Mouse (Mus musculus) cerebellum, postnatal 14 days (tissue): ENCODE measurements around the gene Fmo6.

ENCODE experiments used
- DNase-seq, 2 experiments: peaks; one replicate each; pipeline ENCODE4 v3.0.0; 2021; ENCODE audit warnings: mixed read lengths in 2 of 2

Fmo6 gene

GRCm38 (mm10) chr1:162912085-162912484 lies 25.2 kb downstream of the Fmo6 start:
- no peak for DNase-seq

GRCm38 (mm10) chr1:162901879-162902278 lies 35.4 kb downstream of the Fmo6 start:
- DNase-seq, result peak; percentile 39

- DNase-seq, result peak in 1 of 2 experiments; percentile 4
Observed at GRCm38 (mm10) chr1:162897838-162898811, 39.2 kb downstream of the Fmo6 start, which contains the start of gene Fmo2. Gene Fmo2 (minus strand): TSS chr1:162898726.

GRCm38 (mm10) chr1:162895900-162896299 lies 41.4 kb downstream of the Fmo6 start:
- DNase-seq, result peak; percentile 74 to 86

GRCm38 (mm10) chr1:162893014-162893413 lies 44.3 kb downstream of the Fmo6 start:
- no peak for DNase-seq

- DNase-seq, result no peak
Observed at GRCm38 (mm10) chr1:162891980-162892451, 45.3 kb downstream of the Fmo6 start.

GRCm38 (mm10) chr1:162888646-162889045 lies 48.7 kb downstream of the Fmo6 start:
- DNase-seq, result no peak

GRCm38 (mm10) chr1:162887644-162888043 lies 49.7 kb downstream of the Fmo6 start:
- DNase-seq, result no peak

- no peak for DNase-seq
Observed at GRCm38 (mm10) chr1:162886138-162886816, 51.0 kb downstream of the Fmo6 start.

GRCm38 (mm10) chr1:162882681-162883080 lies 54.6 kb downstream of the Fmo6 start:
- no peak for DNase-seq

GRCm38 (mm10) chr1:162879595-162880369 lies 57.5 kb downstream of the Fmo6 start:
- DNase-seq, result peak; percentile 49 to 67

- no peak for DNase-seq
Observed at GRCm38 (mm10) chr1:162875091-162875490, 62.2 kb downstream of the Fmo6 start.

- no peak for DNase-seq
Observed at GRCm38 (mm10) chr1:162871701-162872311, 65.5 kb downstream of the Fmo6 start.

GRCm38 (mm10) chr1:162870978-162871377 lies 66.3 kb downstream of the Fmo6 start:
- DNase-seq, result no peak

- DNase-seq, result no peak
Observed at GRCm38 (mm10) chr1:162867396-162867795, 69.9 kb downstream of the Fmo6 start.
